Mouse (Mus musculus) kidney, adult 2 months (tissue): Measurements from ENCODE around the gene Map3k13.

ENCODE experiments used
- CTCF ChIP-seq: fragments of 200-500 bp; conservative IDR thresholded peaks from 2 replicates; pipeline ENCODE4 v1.5.1; 2011; ENCODE audit warnings: low read depth, mild to moderate bottlenecking, control low read depth, low read length, moderate library complexity, mixed read lengths; ENCODE audit not compliant: insufficient read depth, insufficient read length
- POLR2A ChIP-seq: fragments of 200-500 bp; IDR thresholded peaks from one replicate; pipeline ENCODE4 v1.6.1; 2011; ENCODE audit warnings: low read depth, low read length, control low read depth

DNA sequence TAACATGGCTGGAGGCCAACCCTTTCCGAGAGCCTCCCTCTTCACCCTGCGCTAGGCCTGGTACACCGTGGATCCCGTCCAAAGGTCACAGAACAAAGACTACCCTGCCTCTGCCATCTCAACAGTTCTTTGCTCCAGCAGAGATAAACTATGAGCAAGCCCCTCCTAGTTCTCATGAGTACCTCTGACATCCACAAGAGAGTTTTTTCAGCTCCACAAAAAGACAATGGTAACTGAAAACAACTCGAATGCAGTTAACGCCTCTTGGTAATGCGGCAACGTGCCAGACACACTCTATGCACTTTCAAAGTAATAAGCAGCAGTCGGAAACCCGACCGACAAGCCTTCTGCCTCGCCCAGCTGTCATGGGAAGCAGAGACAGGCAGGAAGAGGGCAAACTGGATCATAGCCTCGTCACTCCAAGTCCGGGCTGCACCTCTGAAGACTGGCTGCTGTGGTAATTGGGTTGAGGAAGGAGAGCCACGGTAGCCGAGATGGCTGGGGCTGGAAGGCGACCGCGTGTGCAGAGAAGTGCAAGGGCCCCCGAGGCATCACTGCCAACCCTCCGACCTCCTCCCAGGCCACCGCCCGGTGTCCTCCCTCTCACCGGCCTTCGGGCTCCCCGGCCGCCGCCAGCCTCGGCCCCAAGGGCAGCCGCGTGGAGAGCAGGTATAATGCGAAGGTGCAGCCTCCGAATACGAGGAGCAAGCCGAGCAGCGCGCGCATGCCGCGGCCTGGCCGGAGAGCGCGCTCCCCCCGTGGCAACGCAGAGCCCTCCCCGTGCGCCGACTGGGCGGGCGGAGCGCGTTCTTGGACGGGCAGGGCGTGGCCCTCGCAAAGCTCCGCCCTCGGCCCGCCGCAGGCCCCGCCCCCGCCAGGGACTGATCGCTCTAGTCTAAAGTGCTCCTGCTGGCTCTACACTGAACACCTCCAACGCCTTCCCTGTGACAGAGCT lies 152.9 kb downstream of the Map3k13 start, which contains the start of gene Tmem41a:
- TF ChIP-seq CTCF (no peak), POLR2A (no peak)
